Mouse (Mus musculus): ENCODE results near the gene Xrra1.

GRCm38 (mm10) chr7:99944520-99944919 is 85.6 kb downstream of the Xrra1 start:
- no peak for TF ChIP-seq POLR2A (IDR thresholded peaks at IDR 0.05; ENCODE audit: extremely low read depth, insufficient read depth, low read length)
- TF ChIP-seq CTCF (IDR thresholded peaks at IDR 0.05; ENCODE audit: low read depth, low read length), result no peak

All from liver, adult 2 months (tissue).